Mouse (Mus musculus): ENCODE results near the gene Zfp773.

DNA sequence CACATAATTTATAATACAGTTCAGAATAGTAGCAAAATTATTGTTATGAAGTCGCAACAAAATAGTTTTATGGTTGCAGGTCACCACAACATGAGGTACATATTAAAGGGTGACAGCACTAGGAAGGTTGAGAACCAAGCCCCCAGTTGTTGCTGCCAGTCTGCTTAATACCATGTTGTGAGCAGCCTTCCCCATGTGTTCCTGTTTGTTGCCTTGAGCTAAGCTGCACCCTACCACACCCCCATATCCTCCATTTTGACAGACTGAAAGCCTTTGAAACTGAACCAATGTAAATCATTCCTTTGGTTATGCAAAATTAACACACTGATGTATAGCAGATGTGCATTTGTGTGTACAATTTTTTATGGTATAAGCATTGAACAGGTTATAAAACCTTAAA, 49.3 kb upstream of the Zfp773 start:
- TF ChIP-seq MAFK (IDR thresholded peaks at IDR 0.05; ENCODE audit: insufficient read depth, low read depth, low read length) (no peak), HCFC1 (IDR thresholded peaks at IDR 0.05; ENCODE audit: borderline replicate concordance, insufficient read depth, low read length) (no peak), ZC3H11A (IDR thresholded peaks at IDR 0.05; ENCODE audit: borderline replicate concordance, low read depth, low read length) (no peak), CHD2 (IDR thresholded peaks at IDR 0.05; ENCODE audit: low read depth, low read length) (no peak)
